Mouse (Mus musculus) megakaryocyte, adult 5-6 weeks (primary cell): ENCODE results near the gene Tubg1. TPM values are rescaled to one million over a fixed set of nuclear protein-coding genes. Genes with fewer than 3 reads are reported as not detected.

Experiments used
- ATAC-seq: 2 replicates; pipeline ENCODE4 v1.8.0; 2016; ENCODE audit warnings: mild to moderate bottlenecking, inconsistent platforms; ENCODE audit not compliant: poor library complexity, severe bottlenecking
- total RNA-seq, 2 experiments: library from RNA; stranded (forward) in 1 of 2; stranded (reverse) in 1 of 2; fragments of 153-499, 151-499 nt in 1 of 2; fragments of 221-1000, 200-1000 nt in 1 of 2; gene quantifications; 2 replicates each; pipeline versions ENCODE4 v1.2.3 to v1.2.4; 2015 to 2017

Gene Tubg1
- total RNA-seq (2015) (14.5 and 15.2 TPM in 2 replicates), total RNA-seq (2017) (32.2 and 34.4 TPM in 2 replicates)

DNA sequence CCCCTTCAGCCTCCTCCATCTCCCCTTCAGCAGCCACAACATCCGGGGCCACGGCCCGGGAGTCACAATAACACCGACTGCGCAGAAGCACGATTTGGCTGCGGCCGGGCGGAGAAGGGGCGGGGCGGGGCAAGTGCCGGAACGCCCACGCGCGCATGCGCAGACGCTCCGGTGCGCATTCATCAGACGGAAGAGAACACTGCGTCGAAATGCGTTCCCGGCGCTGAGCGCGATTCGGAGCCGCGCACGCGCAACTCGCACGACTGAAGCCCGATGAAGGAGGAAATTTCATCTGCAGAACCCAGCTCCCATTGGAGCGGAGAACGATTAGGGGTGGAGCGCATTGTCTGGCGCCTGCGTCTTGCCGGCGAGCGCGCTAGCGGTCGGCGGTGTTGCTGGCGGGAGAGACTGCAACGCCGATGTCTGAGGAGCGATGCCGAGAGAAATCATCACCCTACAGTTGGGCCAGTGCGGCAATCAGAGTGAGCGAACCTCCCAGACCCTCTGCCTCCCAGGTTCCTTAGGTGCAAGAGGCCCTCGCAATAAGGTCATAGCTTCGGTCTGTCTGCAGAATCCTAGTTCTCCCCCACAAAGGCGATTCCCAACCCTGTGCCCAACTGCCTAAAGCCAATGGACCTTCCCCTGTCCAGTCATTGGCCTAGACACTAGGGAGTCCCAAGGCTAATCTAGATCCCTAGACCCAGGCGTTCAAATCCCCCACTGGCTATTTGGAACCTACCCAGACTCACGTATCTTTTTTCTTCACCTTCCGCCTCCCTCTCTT, at the start of gene Tubg1, which contains the start of gene Retreg3:
Tubg1 (plus strand) TSS at position 178 of the 784 bp plus-strand sequence.
Retreg3 (minus strand) TSS at position 133 of the 784 bp plus-strand sequence.
- ATAC-seq, result peak; percentile 85

DNA sequence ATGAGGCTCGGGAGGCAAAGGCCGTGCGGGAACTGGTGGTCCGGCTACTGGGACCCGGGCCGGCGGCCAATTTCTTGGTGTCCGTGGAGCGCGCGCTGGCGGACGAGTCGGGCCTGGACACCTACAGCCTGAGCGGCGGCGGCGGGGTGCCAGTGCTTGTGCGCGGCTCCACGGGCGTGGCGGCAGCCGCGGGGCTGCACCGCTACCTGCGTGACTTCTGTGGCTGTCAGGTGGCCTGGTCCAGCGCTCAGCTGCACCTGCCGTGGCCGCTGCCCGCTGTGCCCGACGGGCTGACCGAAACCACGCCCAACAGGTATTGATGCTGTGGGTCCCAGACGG, 49.6 kb upstream of the Tubg1 start:
- peak; percentile 27; the same call in 1 of the 2 replicates for ATAC-seq

DNA sequence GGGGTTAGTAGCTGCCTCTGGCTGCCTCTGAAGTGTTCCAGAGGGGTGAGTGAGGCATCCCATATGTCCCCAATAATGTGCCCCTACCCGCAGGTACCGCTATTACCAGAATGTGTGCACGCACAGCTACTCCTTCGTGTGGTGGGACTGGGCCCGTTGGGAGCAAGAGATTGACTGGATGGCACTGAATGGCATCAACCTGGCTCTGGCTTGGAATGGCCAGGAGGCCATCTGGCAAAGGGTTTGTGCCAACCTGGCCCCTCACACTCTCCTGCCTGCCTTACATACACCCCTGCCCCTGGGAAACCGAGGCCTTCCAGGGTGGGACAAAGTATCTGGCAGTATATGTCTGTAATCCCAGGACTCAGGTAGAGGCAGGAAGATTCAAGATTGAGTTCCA, 48.8 kb upstream of the Tubg1 start:
- no peak for ATAC-seq

DNA sequence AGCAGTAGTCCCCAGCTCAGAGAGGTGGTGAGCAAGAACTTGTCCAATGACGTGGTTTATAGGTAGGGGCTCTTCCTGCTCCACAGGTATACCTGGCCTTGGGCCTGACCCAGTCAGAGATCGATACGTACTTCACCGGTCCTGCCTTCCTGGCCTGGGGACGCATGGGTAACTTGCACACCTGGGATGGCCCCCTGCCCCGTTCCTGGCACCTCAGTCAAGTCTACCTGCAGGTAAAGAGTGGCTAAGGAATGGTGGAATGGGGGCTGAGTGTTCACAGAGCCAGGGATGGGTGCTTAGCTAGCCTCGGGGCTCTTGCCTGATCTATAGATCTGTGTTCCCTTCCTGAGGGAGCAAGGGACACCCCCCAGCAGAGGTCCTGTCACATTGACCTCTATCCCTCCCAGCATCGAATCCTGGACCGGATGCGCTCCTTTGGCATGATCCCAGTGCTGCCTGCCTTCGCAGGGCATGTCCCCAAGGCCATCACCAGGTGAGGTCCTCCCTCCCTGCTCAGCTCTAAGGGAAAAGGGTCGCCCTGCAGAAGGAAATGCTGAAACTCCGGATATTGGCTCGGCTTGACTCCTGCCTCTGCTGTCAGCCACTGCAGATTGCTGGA, 47.8 kb upstream of the Tubg1 start:
- no peak for ATAC-seq

DNA sequence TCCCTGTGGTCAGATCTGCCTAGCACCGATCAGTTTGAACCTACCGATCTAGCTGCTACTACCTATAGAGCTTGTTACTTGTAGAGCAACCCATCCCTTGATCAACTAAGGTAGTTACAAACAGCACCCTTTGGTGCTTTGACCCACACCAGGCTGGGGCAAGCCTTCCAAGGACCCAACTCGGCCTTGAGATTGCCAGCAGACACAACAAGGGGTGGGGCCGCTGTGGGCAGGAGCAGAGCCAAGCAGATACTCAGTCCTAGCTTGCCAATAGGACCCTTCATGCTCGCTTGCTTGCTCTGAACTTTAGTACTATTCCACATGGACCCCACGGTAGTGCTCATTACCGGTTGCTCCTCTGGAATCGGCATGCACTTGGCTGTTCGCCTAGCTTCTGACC, 41.6 kb upstream of the Tubg1 start, which contains the start of gene Hsd17b1:
Hsd17b1 (plus strand) TSS at position 291 of the 400 bp plus-strand sequence.
- ATAC-seq, result no peak

DNA sequence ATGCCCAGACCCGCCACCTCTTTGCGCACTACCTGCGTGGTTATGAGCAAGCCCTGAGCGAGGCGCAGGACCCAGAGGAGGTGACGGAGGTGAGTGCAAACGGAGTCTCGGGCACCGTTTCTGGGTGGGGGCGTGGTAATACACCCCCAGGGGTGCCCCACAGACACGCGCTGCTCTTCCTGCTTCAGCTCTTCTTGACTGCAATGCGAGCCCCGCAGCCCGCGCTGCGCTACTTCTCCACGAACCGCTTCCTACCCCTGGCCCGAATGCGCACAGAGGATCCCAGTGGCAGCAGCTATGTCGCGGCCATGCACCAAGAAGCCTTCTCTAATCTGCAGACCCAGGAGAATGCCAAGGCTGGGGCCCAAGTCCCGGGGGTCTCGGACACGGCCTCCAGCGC, 40.0 kb upstream of the Tubg1 start:
- ATAC-seq, result peak; percentile 22

DNA sequence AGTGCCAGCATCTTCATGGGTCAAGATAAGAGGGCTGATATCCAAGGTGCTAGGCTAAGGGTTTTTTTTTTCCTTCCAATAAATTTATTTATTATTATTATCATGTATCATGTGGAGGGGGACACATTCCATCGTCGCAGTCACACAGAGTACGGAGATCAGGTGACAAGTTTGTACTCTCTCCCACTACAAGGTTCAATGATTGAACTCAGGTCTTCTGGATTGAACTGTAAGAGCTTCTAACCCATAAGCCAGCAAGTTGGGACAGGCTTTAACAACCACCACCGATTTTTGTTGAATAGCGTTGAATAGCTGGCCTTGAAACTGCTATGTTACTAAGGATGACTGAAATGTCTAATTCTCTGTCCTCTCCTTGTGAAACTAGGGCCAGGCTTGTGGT, 39.3 kb upstream of the Tubg1 start:
- ATAC-seq, result no peak

DNA sequence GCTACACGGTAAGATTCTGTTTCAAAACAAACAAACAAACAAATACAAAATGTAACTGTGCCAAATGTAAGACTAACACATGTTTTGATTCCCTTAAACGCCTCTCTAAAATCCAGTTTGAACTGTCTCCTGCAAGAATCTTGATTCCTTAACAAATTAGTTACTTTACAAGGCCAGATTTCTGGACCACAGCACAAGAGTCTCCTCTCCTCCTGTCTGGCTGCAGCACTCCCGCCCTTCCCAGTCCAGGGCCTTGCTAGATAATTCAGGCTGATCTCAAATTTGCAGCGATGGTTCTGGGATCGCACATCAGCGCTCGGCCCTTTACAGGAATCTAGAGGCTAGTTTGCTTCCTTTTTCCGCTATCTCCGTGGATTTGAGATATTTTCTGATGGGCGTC, 38.1 kb upstream of the Tubg1 start:
- ATAC-seq, result 0 out of 2 replicates have a peak, but pooled peaks have one; percentile 1

DNA sequence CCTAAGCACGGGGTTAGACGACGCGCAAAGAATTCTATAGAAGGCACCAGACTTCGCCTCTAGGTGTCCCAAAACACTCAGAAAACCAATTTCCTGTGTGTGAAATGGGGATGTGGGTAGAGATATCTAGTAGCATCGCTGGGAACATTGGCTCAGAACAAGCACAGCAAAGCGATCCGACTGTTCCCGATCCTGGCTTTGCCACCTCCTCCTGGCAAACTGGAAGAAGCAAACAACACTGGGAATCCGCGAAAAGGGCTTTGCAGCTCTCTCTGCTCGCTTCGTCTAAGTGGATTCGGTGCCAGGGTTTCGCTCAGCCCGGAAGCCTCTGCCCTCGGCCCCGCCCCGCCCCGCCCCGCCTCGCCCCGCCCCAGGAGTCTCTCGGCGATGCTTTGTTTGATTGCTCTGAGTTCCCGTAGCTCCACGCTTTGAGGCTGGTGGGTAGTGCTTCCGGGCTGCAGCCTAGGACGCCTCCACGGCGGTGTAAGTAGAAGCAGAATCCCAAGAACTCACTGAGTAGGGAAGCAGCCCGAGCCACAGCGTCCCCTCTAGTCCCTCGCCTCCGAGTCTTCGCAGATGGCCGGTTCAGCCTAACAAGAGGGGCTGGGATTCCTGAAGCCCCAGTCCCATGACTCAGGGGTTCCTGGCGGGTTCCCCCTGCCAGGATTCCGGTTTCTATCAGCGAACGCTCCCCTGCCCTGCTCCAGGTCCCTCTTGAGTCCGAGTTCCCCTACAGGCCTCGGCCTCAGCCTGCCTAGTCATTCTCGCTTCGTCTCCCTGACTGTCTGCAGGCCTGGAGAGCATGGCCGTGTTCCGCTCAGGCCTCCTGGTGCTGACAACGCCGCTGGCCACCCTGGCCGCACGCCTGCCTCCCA, 37.3 kb upstream of the Tubg1 start, which contains the start of gene Coasy:
Coasy (plus strand) TSS at position 358 of the 875 bp plus-strand sequence.
- peak; percentile 68 for ATAC-seq

DNA sequence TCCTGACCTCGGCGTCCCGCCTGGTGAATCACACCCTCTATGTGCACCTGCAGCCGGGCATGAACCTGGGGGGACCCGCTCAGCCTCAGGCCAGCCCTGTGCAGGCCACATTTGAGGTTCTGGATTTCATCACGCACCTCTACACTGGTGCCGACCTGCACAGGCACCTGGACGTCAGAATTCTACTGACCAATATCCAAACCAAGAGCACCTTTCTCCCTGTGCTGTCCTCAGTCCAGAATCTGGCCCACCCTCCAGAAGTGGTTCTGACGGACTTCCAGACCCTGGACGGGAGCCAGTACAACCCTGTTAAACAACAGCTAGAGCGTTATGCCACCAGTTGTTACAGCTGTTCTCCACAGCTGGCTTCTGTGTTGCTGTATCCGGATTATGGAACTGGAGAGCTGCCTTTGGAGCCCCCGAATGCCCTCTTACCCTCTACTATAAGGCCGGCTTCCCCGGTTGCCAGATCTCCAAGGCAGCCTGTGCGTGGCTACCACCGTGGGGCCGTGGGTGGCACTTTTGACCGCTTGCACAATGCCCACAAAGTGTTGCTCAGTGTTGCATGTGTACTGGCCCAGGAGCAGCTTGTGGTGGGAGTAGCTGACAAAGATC, 36.5 kb upstream of the Tubg1 start:
- no peak for ATAC-seq

DNA sequence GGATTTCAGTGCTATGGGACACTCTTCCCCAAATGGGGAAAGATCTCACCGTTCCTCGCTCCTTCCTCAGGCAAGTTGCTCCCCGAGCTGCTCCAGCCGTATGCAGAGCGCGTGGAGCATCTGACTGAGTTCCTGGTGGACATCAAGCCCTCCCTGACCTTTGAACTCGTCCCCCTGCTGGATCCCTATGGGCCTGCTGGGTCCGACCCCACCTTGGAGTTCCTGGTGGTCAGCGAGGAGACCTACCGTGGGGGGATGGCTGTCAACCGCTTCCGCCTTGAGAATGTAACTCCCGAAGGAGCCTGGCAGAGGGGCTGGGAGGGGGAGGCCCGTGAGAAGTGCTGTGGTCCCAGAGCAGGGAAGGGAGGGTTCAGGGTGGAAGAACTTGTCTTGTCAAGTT, 35.5 kb upstream of the Tubg1 start:
- no peak for ATAC-seq

DNA sequence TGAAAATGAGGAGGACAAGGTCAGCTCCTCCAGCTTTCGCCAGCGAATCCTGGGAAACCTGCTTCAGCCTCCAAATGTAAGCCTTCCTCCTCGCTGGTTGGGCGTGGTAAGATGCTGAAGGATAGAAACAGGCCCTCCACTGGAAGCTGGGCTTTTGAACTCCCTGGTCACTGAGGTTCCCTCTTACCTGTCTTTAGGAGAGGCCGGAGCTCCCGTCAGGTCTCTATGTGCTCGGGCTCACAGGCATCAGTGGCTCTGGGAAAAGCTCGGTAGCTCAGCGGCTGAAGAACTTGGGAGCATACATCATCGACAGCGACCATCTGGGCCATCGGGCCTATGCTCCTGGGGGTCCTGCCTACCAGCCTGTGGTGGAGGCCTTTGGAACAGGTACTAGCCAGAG, 34.9 kb upstream of the Tubg1 start:
- ATAC-seq, result no peak

DNA sequence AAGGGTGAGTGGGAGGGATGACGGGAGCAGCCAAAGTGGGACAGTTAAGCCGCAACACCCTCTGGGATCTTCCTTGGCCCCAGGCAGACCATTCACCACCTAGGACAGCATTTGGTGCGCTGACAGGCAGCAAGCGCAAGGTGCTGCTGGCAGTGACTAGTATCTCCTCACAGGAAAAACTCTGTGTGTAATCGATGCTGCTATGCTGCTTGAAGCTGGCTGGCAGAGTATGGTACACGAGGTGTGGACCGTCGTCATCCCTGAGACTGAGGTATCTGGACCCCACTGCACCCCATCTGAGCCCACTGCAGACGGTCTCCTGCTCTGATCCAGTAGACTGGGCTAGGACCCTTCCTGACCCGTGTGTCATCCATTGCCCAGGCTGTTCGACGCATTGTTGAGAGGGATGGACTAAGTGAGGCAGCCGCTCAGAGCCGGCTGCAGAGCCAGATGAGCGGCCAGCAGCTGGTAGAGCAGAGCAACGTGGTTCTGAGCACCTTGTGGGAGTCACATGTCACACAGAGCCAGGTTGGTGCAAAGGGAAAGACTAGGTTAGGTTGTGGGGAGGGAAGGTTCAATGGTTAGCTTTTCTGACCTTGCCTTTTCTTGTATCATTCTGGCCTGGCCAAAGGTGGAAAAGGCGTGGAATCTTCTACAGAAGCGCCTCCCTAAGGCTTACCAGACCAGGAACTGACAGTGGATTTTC, 34.0 kb upstream of the Tubg1 start:
- ATAC-seq, result no peak

DNA sequence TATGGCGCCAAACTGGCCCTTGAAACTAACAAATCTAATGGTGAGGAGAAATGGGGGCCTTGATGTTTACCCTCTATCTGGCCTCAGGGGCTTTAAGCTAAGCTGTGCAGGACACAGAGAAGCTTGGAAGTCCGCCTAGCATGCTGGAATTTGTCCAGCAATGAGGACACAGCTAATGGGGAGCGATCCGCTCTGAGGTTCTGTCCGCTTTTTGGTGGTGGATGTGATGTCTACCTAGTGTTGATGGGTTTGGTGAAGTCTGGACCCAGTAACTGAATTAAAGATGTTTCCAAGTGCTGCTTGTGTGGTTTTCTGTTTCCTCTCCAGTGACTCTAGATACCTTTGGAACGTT, 33.4 kb upstream of the Tubg1 start:
- no peak for ATAC-seq

DNA sequence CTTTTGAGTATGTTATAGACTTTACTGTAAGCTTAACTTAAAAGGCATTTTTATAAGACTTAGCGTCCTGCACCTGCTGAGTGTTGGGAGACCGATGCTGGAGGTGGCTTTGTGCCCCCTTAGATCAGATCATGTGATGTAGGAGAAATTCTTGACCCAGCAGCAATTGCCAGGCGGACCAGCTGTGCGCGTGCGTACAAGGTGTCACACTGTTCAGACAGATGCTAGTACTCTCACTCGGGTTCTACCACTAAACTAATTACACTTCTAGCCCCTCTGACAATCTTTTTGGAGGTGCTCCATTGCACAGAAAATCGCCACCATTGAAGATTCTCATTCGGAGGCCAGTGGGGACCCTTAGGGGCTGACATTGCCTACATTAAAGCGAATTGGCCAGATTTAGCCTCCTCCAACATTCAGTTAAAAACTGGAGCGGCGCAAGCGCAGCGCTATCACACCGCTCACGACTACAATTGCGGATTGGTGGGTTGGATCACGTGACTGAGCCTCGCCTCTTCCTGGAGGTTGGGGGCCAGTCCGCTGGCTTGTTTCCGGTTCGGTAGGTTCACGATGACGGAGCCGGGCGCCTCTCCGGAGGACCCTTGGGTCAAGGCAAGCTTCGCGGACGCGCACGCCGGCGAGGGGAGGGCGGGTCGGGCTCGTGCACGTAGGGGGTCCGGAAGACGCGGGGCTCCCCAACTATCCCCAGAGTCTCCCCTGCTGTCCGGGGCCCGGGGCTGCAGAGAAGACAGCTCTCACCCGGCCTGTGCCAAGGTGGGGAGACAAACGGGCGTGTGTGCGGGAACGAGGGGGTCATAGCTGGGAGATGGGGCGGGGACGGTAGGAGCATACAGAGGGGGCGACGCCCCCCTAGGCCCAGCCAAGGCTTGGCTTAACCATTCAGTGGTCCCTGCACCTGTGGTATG, 32.7 kb upstream of the Tubg1 start, which contains the start of gene Mlx:
Mlx (plus strand) TSS at position 522 of the 926 bp plus-strand sequence.
- ATAC-seq, result peak; percentile 70

DNA sequence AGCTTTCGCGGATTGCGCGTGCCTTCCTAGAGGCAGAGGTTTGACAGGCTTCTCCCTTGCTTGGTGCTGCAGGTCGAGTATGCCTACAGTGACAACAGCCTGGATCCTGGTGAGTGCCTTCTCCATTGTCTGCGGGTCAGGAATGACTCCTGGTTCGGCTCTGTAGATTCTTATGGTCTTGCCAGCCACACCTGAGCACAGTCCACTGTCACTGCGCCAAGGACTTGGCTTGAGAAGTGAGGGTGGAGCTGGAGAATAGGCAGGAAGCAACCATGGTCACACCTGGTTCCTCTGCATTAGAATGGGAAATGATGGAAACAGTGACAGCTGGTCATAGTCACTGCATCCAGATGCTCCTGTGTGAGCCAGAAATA, 32.1 kb upstream of the Tubg1 start:
- ATAC-seq, result no peak

DNA sequence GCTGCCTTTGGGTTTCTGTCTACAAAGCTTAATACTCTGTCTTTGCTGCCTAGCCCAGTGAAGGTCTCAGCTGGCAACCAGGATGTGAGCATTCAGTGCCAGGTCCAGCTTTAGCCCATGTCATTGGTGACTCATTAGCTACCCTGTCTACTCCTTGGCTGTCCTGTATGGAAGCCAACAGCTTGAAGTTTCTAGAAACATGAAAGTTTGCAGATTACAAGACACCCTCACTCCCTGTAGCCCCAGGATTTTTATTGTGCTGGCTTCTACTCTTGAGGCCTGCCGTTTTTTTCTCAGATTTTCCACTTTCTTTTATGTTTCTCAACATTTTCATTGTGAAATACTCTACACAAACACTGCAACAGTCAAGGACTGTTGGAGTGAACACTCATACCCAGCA, 29.8 kb upstream of the Tubg1 start:
- no peak for ATAC-seq

DNA sequence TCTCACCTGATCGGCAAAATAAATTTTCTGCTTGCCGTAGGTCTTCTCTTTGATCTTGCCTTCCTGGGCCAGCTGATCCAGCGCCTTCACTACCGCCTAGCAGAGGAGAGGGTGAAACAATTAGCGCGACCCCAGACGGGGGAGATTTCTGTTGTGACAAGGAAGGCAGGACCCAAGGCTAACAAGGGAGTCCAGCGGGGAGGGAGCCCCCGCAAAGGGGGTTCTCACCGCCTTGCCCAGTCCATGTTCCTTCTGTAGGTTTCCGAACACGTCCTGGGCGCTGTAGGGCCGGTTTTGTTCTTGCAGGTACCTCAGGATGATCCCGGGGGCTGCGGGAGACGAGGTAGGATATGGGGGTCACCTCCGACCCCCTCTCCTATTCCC, 24.8 kb upstream of the Tubg1 start:
- ATAC-seq, result peak; percentile 16
